Mouse (Mus musculus) C3H10T1/2 (cell line): ENCODE data around the gene Lgals2. TPM values are rescaled to one million over a fixed set of nuclear protein-coding genes. Genes with fewer than 3 reads are reported as not detected.

ENCODE experiments used
- polyA plus RNA-seq, 2 experiments: library from polyadenylated mRNA; unstranded; fragments of >200 nt; fragmentation: generic; extraction: Trizol; gene quantifications; one replicate each; pipeline ENCODE4 v1.2.1; 2012; ENCODE audit warnings: missing spikeins in 2 of 2

Lgals2 gene
- 10 to 100 TPM in 1 of 2 experiments, 1 to 10 TPM in 1; 1.3 to 43.8 TPM for polyA plus RNA-seq

GRCm38 (mm10) chr15:78855303-78855965, at the start of gene Lgals2:
Gene Lgals2, minus strand, starts transcription at chr15:78855529.

GRCm38 (mm10) chr15:78899740-78900584, 44.6 kb upstream of the Lgals2 start, which contains the start of gene Sh3bp1:
Gene Sh3bp1, plus strand, starts transcription at chr15:78899768.

GRCm38 (mm10) chr15:78899409-78899739, 44.0 kb upstream of the Lgals2 start, which contains the start of gene Gm49510:
Gene Gm49510, plus strand, starts transcription at chr15:78899667.

GRCm38 (mm10) chr15:78876991-78877809, 21.9 kb upstream of the Lgals2 start, which contains the start of gene Gga1:
Gene Gga1, plus strand, starts transcription at chr15:78877190.

GRCm38 (mm10) chr15:78842371-78843163, 12.8 kb downstream of the Lgals2 start, which contains the start of gene Cdc42ep1:
Gene Cdc42ep1, plus strand, starts transcription at chr15:78842624.

GRCm38 (mm10) chr15:78802776-78803391, 52.4 kb downstream of the Lgals2 start, which contains the start of gene Card10:
Gene Card10, minus strand, starts transcription at chr15:78803042.

Other genes with a start within 250 kb of the Lgals2 start
- under 1 TPM; 0.02 TPM for gene Elfn2, start 136.8 kb downstream of the Lgals2 start, polyA plus RNA-seq
- under 1 TPM in 1 of 2 experiments, not detected in 1; 0.02 TPM for gene Mfng, start 82.1 kb downstream of the Lgals2 start, polyA plus RNA-seq
- under 1 TPM; 0.21 to 0.37 TPM for gene Card10, start 52.5 kb downstream of the Lgals2 start, polyA plus RNA-seq
- gene Cdc42ep1, start 12.9 kb downstream of the Lgals2 start, polyA plus RNA-seq, result 100 to 1,000 TPM in 1 of 2 experiments, 10 to 100 TPM in 1; 31.8 to 120 TPM
- gene Gga1, start 21.7 kb upstream of the Lgals2 start, polyA plus RNA-seq, result 10 to 100 TPM; 60.0 to 88.8 TPM
- under 1 TPM; 0.06 to 0.17 TPM for gene Gm49510, start 44.1 kb upstream of the Lgals2 start, polyA plus RNA-seq
- 10 to 100 TPM; 21.2 to 57.1 TPM for gene Sh3bp1, start 44.2 kb upstream of the Lgals2 start, polyA plus RNA-seq
- 10 to 100 TPM; 12.1 to 16.9 TPM for gene Pdxp, start 58.4 kb upstream of the Lgals2 start, polyA plus RNA-seq
- over 10,000 TPM; 13,335 to 36,255 TPM for gene Lgals1, start 71.2 kb upstream of the Lgals2 start, polyA plus RNA-seq
- 100 to 1,000 TPM; 115 to 191 TPM for gene Nol12, start 79.4 kb upstream of the Lgals2 start, polyA plus RNA-seq
- gene Triobp, start 92.2 kb upstream of the Lgals2 start, polyA plus RNA-seq, result 100 to 1,000 TPM in 1 of 2 experiments, 10 to 100 TPM in 1; 52.2 to 216 TPM
- 100 to 1,000 TPM; 112 to 459 TPM for gene H1f0, start 172.9 kb upstream of the Lgals2 start, polyA plus RNA-seq
- under 1 TPM in 1 of 2 experiments, not detected in 1; 0.27 TPM for gene Galr3, start 186.4 kb upstream of the Lgals2 start, polyA plus RNA-seq
- gene Ankrd54, start 207.4 kb upstream of the Lgals2 start, polyA plus RNA-seq, result 10 to 100 TPM; 48.3 to 48.9 TPM
- 100 to 1,000 TPM; 288 to 344 TPM for gene Eif3l, start 219.7 kb upstream of the Lgals2 start, polyA plus RNA-seq